Mouse (Mus musculus) megakaryocyte progenitor cell, adult 5-6 weeks (primary cell): ENCODE measurements at regions not wholly inside any gene's neighbourhood (a gene's known extent, or its start where the extent isn't known, plus 50 kb on each side); places are given as distances from the start of the nearest gene placed in this dataset.
A peak's percentile ranks its signal among the peaks of the same experiment; 100 is the strongest.

Experiments
- ATAC-seq: replicated peaks from 2 replicates; pipeline ENCODE4 v1.8.0; 2016; ENCODE audit warnings: mild to moderate bottlenecking, moderate TSS enrichment, inconsistent platforms; ENCODE audit not compliant: poor library complexity

GRCm38 (mm10) chr6:89005094-89005493 lies 103.0 kb downstream of the Tpra1 start:
- no peak for ATAC-seq

- no peak for ATAC-seq
Measured at GRCm38 (mm10) chr6:89006997-89007396, 104.9 kb downstream of the Tpra1 start.

GRCm38 (mm10) chr6:89007516-89007915 lies 105.5 kb downstream of the Tpra1 start:
- no peak for ATAC-seq

GRCm38 (mm10) chr6:89008614-89009171 lies 106.6 kb downstream of the Tpra1 start:
- 0 out of 2 replicates have a peak, but pooled peaks have one; percentile 29 for ATAC-seq

GRCm38 (mm10) chr6:89012998-89013689 lies 111.1 kb downstream of the Tpra1 start:
- ATAC-seq: no peak

- no peak for ATAC-seq
Measured at GRCm38 (mm10) chr6:89013690-89014061, 111.6 kb downstream of the Tpra1 start.

GRCm38 (mm10) chr6:89024101-89024650 lies 122.1 kb downstream of the Tpra1 start:
- 0 out of 2 replicates have a peak, but pooled peaks have one; percentile 42 for ATAC-seq

- ATAC-seq: 0 out of 2 replicates have a peak, but pooled peaks have one; percentile 34
Measured at GRCm38 (mm10) chr6:89033433-89034298, 131.6 kb downstream of the Tpra1 start.

- no peak for ATAC-seq
Measured at GRCm38 (mm10) chr6:89034455-89034854, 132.4 kb downstream of the Tpra1 start.

- no peak for ATAC-seq
Measured at GRCm38 (mm10) chr6:89035061-89035835, 133.2 kb downstream of the Tpra1 start.

GRCm38 (mm10) chr6:89035836-89036156 lies 133.7 kb downstream of the Tpra1 start:
- ATAC-seq: no peak

GRCm38 (mm10) chr6:89037392-89037791 lies 135.3 kb downstream of the Tpra1 start:
- ATAC-seq: no peak

- ATAC-seq: no peak
Measured at GRCm38 (mm10) chr6:89037901-89038300, 135.8 kb downstream of the Tpra1 start.

GRCm38 (mm10) chr6:89040919-89041318 lies 138.9 kb downstream of the Tpra1 start:
- no peak for ATAC-seq

GRCm38 (mm10) chr6:89042478-89043239 lies 140.6 kb downstream of the Tpra1 start:
- ATAC-seq: peak; percentile 93

- ATAC-seq: no peak
Measured at GRCm38 (mm10) chr6:89045436-89045966, 143.4 kb downstream of the Tpra1 start.

- ATAC-seq: no peak
Measured at GRCm38 (mm10) chr6:89046476-89046875, 144.4 kb downstream of the Tpra1 start.

GRCm38 (mm10) chr6:89047629-89048332 lies 145.7 kb downstream of the Tpra1 start:
- no peak for ATAC-seq

GRCm38 (mm10) chr6:89049290-89049689 lies 147.2 kb downstream of the Tpra1 start:
- no peak for ATAC-seq
